Mouse (Mus musculus): ENCODE results near the gene D630039A03Rik.
"Not testable (repeated sequence)": the region's sequence is repeated elsewhere in the genome, so short reads cannot be mapped to it uniquely, and the experiment has no call there.

The D630039A03Rik gene

DNA sequence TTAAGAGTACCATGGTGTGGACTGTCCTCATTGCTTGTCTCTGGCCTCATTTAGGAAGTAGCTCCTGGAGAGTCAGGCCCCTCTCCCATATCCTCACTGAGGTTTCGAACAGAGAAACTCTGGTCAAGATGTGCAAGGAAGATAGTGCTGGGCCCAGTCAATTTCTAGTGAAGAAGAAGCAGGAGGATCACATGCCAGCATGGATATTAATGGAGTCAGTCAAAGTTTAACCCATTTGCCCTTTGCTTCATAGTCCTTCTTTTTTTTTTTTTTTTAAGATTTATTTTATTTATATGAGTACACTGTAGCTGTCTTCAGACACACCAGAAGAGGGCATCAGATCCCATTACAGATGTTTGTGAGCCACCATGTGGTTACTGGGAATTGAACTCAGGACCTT is 27.1 kb downstream of the D630039A03Rik start:
- not testable (repeated sequence) for DNase-seq (ENCODE audit: low read depth, low spot score)

DNA sequence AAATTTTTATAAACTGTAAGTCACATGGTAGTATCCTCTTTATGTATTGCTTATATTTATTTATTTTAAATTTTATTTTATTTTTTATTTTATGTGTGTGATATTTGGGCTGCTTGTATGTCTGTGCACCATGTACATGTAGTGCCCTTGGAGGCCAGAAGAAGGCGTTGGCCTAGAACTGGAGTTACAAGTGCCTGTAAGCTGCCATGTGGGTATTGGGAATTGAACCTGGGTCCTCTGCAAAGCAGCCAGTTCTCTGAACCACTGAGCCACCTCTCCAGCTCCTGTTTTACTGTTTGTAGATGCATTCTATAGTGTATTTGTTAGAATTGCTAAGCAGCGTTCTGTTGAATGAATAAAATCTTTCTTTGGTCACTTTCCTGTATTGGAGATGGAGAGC is 27.9 kb downstream of the D630039A03Rik start:
- no peak for DNase-seq (ENCODE audit: low read depth, low spot score)

DNA sequence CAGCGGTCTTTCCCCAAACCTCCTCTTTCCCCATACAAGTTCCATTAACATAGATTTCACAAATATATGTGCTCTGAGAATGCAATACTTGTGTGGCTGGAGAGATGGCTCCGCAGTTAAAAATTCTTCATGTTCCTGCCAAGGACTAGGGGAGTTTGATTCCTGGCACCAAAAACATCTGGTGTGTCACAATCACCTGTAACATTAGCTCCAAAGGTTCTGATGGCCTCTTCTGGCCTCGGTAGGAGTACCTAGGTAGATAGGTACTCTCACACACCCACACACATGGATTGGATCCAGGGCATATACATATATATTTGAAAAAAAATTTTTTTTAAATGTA is 29.2 kb downstream of the D630039A03Rik start:
- DNase-seq (ENCODE audit: low read depth, low spot score): no peak

DNA sequence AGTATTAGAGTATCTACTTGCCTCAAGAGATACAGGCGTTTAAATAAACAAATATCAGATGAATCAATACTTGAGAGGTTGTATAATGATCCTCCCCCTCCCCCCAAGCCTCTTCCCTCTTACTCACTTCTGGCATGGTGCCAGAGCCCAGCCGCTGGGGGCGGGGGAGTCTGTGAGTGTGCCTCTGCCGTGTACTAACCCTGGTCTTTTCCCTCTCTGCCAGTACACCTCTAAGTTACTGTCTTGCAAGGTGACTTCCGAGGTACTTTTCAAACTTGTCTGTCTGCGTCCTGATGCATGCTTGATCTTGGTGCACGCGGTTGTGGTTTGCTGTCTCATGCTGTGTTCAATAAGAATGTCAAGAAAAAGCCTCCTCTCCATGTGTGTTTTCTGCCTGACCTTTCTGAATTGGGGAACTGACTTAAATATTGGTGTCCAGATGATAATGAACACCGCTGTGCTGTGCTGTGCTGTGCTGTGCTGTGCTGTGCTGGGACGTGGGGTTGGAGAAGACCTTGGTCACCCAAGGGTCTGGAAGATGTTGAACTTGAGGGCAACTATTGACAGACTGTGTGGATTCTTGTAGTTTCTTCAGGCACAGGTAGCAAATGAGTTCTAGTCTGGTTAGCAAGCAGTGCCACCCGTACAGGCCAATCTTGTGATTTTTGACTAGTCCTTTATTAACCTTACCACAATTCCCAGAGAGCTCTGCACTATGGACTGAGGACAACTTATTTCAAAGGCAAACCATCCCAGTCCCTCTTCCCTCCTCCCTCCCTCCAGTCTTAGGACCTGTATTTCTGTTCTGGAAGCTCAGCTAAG is 29.8 kb downstream of the D630039A03Rik start:
- no peak for DNase-seq (ENCODE audit: low read depth, low spot score)

GRCm38 (mm10) chr4:57885186-57885585 is 30.9 kb downstream of the D630039A03Rik start:
- DNase-seq (ENCODE audit: low read depth, low spot score): no peak

DNA sequence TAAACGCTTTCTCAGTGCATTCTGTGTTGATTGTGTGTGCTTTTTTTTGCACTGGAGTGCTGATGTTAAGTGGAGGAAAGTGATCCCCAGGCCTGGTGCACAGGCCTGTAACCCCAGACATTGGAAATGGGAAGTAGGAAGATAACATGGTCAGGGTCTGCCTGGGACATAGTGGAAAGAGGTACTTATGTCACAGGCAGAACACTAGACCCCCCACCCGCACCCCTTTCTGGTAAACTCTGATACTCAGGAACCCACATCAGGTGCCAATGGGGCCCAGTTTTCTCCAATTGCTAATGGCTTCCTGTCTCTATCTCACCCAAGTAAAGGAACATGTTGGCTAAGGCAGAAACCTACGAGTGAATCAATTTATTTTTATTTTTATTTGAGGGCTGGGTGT is 31.6 kb downstream of the D630039A03Rik start:
- no peak for DNase-seq (ENCODE audit: low read depth, low spot score)

- no peak for DNase-seq (ENCODE audit: low read depth, low spot score)
Observed at GRCm38 (mm10) chr4:57883520-57884421, 32.3 kb downstream of the D630039A03Rik start.

DNA sequence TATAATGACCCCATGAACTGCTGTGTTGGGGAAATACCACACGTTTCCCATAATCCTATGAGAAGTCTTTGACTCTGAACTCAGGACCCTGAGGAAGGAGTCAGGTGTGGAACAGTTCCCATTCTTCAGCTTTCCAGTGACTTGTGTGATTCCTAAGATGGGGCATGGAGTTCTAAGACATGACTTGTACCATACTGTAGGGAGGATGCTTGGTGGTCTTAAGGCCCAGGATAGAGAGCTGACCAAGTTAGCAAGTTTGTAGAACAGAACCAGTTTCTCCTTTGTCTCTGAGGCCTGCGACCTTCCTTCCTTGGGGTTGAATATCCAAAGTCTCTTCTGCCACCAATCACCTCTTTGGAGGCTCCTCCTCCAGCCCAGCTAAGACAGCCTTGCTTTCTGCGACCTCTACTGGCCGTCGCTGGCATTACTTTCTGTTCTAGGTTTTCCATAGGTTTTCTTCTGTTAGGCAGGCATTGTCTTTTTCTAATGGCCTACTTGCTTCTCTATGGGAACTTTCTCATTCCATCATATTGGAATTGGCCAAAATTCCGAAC is 36.2 kb downstream of the D630039A03Rik start:
- DNase-seq (ENCODE audit: low read depth, low spot score): peak; percentile 13

- no peak for DNase-seq (ENCODE audit: low read depth, low spot score)
Observed at GRCm38 (mm10) chr4:57879137-57879536, 37.0 kb downstream of the D630039A03Rik start.

GRCm38 (mm10) chr4:57867454-57867853 is 48.6 kb downstream of the D630039A03Rik start:
- DNase-seq (ENCODE audit: low read depth, low spot score): no peak

DNA sequence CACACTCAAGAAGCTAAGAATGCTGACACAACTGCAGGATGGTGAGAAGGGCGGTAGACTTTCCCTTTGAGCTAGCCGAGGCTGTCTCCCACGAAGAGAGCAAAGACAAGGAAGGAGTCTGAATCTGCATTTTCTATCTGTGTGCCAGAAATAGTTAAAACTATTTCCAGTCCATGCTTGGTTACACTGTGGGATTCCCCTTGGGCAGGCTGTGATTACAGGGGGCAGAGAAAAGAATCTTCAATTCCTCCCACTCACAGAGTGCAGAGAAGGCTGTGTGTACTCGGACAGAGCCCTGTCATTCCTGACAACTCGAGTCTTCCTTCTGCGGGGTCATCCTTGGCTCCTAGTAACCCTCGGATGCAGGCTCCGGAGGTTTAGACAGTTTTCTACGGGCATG is 49.1 kb downstream of the D630039A03Rik start:
- DNase-seq (ENCODE audit: low read depth, low spot score): no peak

GRCm38 (mm10) chr4:57866088-57866487 is 50.0 kb downstream of the D630039A03Rik start:
- no peak for DNase-seq (ENCODE audit: low read depth, low spot score)

DNA sequence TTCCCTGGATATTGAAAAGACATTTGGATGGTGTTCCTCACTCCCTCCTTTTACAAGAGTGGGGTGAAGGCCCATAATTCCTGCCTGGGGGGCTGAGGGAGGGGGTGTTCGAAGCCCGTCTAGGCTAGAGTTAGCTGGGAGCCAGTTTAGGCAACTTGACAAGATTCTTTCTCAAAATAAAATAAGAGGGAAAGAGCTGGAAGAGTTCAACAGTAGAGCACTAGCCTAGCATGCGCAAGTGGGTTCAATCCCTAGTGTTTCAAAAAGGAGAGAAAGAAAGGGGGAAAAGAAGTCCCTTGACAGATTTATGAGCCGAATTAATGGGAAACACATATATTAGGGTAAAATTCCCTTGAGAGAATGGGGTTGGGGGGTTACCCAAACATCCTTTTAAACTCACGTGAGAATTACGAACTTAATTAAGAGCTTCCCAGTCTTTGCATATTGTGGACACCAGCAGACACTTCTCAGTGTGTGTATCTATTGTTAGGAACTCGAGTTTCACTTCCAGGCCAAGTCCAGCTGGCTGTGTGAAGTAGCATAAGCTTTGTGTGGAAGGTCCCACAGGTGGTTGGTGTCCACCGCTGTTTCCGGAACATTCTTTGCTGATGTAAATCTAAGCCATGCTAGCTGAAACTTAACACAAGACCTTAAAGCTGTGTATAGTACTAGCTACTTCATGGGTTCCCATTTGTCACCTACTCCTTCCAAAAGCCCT is 53.7 kb downstream of the D630039A03Rik start:
- no peak for DNase-seq (ENCODE audit: low read depth, low spot score)

- DNase-seq (ENCODE audit: low read depth, low spot score): no peak
Observed at GRCm38 (mm10) chr4:57861856-57862255, 54.2 kb downstream of the D630039A03Rik start.

DNA sequence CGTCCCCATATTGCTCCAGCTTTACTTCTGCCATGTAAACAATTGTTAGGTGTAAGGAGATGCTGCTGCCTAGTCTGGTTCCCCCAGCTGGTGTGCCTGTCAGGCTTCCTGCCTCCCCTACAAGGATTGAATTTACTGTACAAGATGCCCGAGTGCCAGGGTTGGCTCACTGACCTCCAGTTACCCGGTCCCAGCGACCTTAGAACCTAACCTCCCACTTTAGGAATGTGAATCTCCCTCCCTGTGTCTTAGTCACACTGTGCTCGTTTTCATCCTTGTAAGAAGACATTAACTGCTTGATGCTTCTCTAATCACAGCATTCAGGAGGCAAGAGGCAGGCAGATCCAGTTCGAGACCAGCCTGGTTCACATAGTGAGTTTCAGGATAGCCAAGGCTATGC is 54.9 kb downstream of the D630039A03Rik start:
- no peak for DNase-seq (ENCODE audit: low read depth, low spot score)

DNA sequence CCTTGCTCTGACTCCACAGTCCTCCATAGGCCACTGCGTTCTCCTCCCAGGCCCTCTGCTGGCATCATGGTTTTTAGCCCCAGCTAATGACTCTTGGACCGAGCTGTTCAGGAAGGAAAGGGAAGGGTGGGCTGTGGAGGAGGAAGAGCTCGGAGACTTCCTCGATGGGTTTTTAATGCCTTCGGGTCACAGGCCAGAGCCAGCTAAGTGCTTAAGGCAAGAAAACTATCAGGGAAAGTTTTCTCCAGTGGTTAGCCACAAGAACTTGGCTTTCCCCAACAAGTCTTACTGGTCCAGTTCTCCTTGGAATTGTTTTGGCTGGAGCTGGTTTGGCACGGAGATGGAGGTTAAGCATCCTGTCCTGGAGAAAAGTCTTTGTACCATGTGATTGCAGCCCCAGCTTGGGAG is 55.9 kb downstream of the D630039A03Rik start:
- no peak for DNase-seq (ENCODE audit: low read depth, low spot score)

All from c-Kit-negative CD71-positive TER-119-positive erythroid progenitor cells, embryonic 14.5 days (primary cell).